Mouse (Mus musculus) small intestine, adult 2 months (tissue): ENCODE data around the gene Gm20388.

Source experiments
- CTCF ChIP-seq: fragments of 200-500 bp; IDR thresholded peaks from 2 replicates; pipeline ENCODE4 v1.5.1; 2012; ENCODE audit warnings: low read depth, mild to moderate bottlenecking, control low read depth, inconsistent platforms, low read length, moderate library complexity, mixed read lengths; ENCODE audit not compliant: insufficient replicate concordance, insufficient read length; ENCODE audit errors: extremely low read depth
- POLR2A ChIP-seq: fragments of 200-500 bp; IDR thresholded peaks from 2 replicates; pipeline ENCODE4 v1.6.1; 2012; ENCODE audit warnings: low read depth, mild to moderate bottlenecking, control low read depth, inconsistent platforms, low read length, moderate library complexity

DNA sequence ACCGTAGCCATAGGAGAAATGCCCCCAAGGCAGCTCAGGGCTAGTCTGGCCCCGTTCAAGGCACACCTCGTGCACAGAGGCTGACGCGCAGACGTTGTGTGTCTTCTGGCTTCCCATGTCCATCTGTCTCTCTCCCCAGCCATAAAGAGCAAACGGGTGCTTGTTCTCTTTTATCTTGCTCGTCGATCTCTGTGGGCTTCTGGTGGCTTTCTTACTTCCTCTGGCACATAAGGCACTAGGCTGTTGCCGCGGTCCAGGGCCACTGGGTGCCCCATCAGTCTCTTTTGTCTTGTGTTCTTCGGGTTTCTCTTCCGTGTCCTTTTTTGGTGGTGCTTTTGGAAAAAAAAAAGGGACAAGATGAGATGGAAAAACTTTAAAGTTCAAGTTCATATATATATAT, 3934.5 kb downstream of the Gm20388 start:
- TF ChIP-seq POLR2A, result no peak
- no peak for TF ChIP-seq CTCF
